Mouse (Mus musculus) WW6 (cell line): Measurements from ENCODE around the gene Gabrb1.

Experiments
- DNase-seq: peaks from one replicate; pipeline ENCODE4 v3.0.0-alpha.2; 2013; ENCODE audit warnings: low read depth, low spot score

Gabrb1 gene

DNA sequence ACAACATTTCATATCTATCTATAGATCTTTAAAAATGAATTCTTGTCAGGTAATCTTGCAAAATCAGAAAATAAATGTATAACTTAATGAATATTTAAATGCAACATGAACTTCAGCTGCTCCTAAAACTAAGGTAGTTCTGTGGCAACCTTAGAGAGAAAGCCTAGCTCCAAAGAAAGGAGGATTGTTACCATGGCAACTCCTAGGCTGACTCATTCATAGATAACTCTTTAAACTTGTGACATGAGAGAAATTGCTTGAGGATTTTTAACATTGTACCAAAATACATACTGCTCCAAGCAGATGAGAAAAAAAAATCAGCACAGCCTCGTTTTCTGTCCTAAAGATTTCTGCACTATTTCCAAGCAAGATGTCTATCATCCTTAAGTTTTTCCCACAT is 171.1 kb downstream of the Gabrb1 start:
- no peak for DNase-seq

DNA sequence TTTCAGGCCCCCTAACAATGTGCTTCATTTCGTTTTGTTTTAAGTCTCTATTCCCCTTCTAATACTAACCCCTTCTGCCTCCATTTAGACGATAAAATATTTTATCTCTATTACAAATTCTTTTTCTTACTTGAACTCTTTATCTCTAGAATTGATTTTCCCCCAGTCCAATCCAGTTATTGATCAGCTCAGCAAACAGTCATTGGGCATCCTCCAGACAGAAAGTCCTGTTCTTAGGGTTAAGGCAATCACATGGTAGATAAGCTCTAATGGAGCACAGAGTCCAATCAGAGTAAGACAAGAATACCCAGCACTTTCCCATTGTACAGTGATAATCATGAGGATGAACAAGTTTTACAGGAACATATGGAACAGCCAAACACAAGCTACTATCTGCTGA is 172.4 kb downstream of the Gabrb1 start:
- no peak for DNase-seq

DNA sequence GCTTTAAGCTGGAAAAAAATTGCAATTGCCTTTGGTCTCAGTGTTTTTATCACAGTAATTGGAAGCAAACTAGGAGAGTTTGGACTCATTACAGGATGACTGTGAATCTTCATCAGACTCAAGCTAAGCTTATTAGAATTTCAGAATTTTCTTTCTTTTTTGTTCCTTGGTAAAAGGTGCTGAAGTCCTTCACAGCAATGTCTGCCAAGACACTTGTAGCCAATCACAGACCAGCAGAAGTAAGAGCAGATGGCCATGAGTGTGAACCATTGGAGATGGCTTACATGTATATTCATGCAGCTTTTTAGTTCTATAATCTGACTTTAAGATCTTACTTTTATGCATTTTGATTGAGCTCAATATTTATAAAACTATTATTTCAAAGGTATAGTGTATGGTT is 184.3 kb downstream of the Gabrb1 start:
- DNase-seq, result no peak

DNA sequence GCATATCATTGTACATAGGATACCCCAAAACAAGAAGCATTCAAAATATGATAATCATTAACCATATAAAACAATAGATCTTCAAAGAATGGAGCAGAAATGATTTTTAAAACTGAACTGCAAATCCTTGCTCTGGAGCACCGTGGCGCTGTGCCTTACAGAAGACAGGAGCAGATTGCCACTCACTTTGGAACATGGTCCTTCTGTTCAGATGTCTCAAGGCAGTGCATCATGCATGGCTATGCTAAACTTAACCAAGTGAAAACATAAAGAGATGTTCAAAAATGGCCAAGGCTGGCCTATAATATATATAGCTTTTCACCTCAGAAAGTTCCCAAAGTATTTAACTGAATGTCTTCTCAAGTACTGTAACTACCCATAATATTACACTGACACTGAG is 240.3 kb downstream of the Gabrb1 start:
- DNase-seq, result no peak

DNA sequence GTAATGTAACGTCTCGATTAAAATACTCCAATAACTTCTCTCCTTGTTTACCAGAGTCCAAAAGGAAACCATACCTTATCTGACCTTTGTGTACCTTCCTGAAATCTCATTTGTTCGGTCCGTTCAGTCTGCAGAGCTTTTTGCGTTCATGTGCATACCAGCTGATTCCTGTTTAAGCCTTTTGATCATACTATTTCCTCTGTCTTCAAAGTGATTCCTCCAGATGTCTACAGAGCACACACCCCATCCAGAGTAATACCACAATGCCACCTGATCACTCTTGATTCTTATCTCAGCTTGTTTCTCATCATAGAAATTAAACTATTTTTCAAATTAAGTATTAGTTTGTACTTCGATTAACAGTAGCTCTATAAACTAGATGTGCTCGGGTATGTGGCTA is 245.5 kb downstream of the Gabrb1 start:
- no peak for DNase-seq

DNA sequence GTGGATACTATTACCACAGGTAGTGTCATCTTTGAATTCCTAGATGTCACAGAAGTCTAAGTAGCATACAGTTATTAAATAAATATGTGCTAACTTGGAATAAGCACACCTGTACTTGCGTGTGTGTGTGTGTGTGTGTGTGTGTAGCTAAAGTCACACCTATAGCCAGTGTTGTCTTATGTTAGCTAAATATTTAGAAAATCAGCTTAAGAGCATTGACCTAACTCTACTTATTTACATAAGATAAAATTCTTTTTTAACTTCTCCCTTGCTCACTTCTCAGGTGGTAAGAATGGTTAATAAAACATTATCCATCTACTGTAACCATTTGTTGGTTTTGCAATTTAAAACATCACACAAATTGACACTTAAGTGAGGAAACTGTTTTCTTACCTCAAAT is 256.1 kb downstream of the Gabrb1 start:
- DNase-seq, result no peak

DNA sequence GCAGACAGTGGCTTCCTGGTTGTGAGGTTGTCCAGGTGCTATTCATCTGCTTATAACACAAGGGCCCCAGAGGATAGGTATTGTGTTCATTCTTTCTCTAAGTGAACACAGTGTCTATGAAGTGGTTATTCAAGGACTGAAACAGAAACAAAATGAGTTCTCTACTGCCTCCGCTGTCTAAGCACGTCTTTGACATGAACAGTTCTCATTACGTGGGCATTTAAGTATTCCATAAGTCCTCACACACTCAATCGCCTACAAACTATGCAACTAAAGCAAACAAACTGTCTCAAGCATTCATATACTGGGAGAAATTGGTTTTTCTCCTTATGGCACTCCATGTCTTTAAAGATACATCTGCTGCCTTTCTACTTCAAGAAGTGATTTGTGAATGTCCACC is 257.8 kb downstream of the Gabrb1 start:
- DNase-seq, result no peak

DNA sequence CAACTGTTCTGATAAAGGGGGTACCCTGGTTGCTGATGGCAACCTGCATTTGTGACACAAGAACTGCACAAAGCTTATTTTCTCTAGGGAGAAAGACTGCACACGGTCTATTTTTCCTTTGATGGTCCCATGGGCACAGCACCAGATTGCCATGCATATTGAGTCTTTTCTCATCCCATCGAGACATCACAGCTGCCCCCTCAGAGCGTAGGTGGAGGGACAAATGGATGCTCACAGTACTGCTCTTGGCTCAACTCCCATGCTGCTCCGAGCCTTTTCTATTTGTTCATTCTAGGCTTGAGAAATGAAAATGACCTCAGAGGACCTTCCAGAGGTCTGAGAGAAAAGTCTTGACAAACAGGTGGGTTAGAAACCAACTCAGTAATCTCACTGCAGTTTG is 259.3 kb downstream of the Gabrb1 start:
- DNase-seq, result no peak

DNA sequence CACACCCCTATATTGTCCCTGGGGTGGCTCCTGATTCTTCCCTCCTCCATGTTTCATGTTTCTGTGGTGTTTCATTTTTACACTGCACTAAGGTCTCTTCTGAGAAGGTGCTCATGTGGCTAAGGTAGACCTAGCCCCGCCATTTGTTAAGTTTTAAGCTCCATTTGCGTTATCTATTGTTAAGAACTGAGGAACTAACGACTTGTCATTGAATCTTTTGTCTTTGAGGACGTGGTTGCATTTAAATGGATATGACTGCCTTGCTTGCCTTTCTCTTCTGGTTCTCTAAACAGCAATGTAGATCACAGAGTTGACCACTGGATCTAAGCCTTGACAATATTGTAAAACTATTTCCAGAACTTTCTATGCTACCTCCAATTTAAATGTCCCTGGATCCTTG is 265.7 kb downstream of the Gabrb1 start:
- DNase-seq, result peak; percentile 3

DNA sequence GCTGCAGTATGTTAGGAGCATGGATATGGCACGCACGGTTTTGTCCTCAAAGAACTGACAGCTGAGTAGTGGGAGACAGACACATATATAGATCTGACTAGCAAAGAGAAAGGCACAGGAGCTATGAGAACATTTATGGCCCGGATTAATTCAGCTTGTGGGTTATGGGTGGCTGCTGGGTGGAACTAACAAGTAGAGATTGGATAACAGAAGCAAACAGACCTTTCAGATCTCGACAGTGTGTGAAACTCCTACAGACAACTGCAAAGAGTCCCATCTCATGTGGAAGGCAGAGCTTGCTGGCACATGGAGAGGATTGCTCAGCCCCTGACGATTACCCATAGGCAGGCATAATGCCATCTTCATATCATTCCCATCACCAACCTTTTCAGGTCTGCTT is 268.4 kb downstream of the Gabrb1 start:
- DNase-seq, result no peak

DNA sequence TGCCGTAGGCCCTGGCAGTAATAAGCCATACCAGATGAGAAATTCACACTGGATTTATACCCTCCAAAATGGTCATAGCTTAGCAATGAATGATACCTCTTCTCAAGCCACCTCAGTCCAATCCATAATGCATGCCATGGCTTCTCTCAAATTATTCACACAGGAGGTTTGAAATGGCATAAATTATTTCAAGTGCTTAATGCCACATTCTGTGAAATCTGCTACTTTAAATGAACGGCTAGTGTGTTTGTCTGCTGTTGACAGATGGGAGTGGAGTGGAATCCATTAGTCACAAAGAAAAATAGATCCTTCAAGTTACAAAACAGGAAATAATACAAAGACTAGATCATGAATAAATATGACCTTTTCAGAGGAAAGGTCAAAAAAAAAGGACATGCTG is 272.1 kb downstream of the Gabrb1 start:
- no peak for DNase-seq

DNA sequence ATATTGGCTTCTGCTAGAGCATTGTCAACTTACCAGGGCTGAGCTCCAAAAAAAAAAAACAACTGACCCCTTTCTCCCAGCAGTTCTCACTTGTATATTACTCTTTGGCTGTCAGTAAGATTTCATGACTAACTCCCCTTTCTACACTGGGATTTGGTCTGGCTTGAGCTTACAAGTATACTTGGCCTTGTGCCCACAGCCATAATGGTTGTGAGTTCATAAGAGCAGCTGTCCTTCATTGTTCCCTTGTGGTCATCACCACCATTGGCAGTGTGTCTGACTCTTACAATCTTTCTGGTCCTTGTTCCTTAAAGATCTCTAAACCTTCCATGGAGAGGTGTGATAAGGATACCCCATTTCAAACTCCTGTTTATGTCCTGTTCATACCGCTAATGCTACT is 293.5 kb downstream of the Gabrb1 start:
- no peak for DNase-seq

DNA sequence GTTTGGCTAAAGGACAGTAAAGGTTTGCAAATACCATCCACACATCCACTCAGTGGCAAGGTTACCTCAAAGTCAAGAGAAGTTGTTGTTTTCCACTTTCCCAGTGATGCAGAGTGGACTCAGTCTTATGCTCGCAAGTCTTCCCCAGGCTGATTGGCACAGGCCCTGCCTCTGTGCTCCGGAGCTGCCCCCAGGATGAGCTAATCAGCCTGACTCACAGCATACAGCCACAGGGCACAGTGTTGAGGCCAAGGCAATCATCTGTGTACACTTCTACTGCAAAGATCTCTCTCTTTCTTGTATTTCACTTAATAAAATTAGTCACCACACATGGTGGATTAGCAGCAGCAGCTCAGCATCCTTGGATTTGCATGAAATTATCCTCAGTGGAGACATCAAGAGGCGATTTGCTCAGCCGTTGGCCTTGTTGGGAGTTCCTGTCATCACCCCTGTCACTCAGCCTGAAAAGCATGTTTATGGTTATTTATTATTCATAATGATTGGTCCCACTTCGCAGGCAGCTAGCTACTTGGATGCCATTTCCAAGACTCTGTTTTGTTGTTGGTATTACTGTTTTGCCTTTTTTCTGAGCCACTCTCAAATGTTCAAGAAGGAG is 297.3 kb downstream of the Gabrb1 start:
- DNase-seq, result no peak

DNA sequence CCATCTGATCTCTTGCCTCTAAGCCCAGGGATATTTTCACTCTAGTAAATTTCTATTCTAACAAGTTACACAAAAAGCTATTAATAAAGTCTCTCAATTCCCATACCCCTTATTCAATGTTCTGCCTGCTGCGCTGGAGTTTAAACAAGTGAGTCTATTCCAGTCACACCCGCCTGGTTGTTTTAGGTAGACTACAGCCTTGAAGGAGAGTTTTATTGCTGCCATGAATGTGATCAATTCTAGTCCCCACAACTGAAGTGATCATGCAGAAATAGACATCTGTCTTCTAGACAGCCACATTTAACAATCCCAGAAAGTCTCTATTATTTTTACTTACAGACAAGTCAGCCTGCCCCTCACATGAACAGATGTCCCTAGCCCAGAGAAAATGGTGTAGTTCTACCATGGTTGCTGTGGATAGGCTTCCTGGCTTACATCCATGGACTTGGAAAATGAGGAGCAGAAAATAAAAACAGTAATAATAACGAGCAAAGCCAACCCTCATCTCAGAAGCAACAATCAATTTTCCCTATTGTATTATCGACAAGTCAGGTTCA is 307.0 kb downstream of the Gabrb1 start:
- no peak for DNase-seq

DNA sequence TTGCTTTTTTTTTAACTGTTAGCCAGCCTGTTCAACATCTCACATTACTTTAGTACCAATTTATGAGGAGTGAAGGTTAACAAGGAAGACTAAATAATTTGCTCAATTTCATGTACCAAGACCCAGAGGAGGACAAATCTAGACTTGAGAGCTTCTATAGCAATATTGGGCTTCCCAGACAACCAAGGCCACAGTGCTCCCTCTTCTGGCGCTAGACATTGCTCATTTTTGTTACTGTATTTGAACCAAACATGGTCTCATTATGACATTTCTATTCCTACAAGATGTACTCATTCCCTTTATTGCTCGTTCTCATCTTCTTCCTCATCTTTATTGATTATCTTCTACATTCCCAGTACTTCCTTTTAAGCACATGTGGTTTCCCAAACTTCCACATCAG is 307.6 kb downstream of the Gabrb1 start:
- DNase-seq, result no peak

DNA sequence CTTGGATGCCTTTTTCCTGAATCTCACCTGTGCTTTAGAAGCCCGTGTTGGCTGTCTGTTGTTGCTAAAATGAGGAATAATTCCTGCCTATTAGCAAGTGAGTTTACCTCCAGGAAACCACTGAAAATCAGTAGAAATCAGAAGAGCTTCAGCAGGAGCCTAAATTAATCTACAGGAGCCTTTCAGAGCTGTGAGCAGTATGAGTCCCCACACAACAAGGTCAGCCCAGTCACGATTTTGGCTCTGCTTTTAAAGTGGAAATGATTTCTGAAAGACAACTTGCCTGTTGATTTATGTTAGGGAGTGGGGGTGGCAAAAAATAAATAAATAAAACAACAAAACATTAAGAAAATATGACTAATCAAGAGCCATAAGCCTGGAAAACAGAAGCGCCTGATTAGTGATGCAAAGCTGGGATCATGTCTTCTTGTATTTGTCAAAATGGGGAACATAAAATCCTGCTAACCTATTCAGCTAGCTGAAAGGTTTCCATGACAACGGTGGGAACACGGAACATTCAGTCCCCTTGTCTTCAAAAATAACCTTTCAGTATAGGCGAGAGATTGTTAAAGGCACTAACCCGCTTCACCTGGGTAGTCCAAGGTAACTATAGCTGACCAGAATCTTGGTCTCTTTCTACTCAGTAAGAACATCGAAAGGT is 312.4 kb downstream of the Gabrb1 start:
- DNase-seq, result no peak

DNA sequence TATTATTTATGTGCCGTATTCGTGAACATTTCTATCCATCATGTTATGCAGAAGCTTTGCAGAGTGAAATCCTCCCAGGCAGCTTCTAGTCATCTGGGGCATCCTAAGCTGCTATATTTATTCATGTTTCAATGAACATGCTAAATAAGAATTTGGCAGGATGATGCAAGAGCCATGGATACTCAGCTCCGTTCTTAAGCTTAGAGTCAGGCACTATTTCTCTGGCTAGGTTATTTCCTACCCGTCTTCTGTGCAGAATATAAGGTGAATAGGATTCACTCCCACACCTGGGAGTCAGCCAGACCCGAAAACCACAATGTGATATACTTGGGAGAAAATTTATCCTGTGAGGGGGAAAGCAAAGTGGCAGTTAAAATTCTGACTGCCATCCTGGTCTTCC is 314.9 kb downstream of the Gabrb1 start:
- no peak for DNase-seq

DNA sequence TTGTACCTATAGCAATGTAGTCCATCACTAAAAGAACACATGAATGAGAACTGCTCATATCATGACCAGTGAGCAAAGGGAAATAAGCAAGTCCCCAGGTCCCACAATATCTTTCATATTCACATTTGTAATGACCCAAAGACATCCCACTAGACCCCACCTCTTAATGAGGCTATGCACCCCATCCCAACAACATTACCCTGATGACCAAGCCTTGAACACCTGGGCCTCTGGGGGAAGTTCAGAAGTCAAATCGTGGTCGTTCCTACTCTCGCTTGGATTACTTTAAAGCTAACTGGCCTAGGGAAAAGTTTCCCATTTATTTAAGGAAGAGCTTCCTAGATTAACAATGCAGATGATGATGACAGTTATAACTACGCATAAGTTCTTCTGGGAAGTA is 318.2 kb downstream of the Gabrb1 start:
- DNase-seq, result no peak

DNA sequence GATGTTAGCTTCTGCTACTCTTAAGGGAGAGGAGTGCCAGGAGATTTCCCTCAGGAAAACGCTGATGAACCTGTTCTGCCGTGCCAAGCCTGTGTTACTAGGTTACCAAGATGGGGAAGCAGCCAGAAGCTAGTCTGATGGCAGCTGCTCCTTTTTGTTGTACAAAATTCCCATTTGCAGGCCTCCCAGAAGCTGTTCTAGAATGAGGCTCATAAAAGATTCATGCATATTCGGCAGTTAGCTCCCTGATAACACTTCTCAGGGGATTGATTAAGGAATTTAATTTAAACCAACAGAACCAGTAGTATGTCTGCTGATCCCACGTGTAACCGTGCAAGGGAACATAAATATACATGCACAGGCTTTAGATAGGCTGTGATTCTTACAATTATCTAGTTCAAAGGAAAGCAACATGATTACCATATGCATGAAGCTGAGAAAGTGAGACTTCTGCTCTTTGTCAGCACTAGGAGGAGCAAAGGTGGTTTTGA is 318.7 kb downstream of the Gabrb1 start:
- no peak for DNase-seq

DNA sequence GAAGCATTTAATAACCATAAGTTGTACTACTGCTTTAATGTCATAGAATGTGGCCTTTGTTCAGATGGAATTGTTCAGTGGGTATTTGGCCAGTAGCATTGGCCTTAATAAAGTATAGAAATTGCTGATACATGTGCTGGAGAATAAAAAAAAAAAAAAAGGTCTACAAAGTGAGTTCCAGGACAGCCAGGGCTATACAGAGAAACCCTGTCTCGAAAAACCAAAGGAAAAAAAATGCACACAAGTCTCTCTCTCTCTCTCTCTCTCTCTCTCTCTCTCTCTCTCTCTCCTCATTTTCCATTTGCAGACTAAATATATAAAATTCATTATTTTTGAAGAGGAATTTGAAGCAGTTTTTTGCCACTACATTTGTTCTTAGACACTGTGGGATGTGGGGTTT is 328.6 kb downstream of the Gabrb1 start:
- no peak for DNase-seq

DNA sequence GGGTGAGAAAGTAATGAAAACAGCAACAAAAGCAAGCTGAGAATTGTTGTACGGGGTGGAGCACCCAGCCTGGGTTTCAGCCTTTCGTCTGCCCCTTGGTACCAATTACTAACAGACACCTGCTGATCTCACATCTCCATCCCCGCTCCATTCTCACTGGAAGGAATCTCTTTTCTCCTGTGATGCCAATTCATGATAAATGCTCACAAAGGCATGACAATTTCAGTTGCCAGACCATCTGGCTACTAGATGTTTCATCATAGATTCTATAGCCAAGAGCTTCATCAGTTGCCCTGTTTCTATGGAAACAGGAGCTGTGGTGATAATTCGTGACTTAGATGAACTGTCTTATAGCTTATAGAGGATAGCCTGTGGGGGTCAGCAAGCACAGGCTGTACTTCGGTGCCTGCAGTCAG is 329.1 kb downstream of the Gabrb1 start:
- DNase-seq, result no peak

DNA sequence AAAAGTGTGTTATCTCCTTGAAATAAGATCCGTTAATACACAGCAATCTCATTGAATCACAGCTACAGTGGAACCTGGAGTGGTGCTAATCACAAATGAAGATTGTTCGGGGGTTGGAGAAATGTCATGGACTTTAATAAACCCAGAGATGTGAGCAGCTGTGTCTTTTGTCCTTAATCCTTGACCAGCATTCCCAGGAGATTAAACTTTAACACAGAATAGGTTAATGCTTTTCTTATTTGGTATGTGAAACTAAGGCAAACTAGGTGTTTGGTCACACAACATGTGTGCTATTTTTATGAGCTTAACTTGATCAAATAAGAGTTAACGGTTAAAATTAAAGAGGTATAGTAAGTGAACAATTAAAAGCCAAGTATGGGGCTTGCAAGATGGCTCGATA is 341.6 kb downstream of the Gabrb1 start:
- no peak for DNase-seq

DNA sequence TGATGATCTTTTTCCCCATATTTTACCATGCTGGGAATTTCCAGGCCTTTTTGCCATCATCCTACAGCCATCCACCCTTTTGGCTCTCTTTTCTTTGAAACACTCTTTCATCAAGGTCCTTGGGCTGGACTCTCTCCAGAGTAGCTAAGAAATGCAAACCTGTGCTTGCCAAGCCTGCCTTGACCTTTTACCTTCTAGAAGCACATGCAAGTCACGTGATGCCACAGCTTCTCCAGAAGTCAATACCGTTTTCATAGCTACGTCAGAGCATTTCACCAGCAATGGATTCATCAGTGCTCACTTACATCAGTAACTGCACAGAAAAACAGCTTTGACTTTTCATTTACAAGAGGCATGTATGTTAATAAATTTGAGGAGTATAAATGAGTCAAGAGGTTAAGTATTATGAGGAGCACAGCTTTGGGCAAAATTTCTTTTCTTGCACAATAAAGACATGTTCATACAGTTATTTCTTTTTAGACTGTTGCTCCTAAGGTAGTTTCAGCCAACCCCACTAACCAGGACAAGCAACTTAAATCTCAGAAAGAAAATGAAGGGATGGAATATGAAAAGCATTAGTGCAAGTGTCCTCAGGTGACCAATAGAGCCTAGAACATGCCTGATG is 346.0 kb downstream of the Gabrb1 start:
- DNase-seq, result no peak
